Mouse (Mus musculus): ENCODE data around the gene Olfr1535. TPM values are rescaled to one million over a fixed set of nuclear protein-coding genes. Genes with fewer than 3 reads are reported as not detected.

The Olfr1535 gene
- total RNA-seq (2015) (not detected in 2 replicates), total RNA-seq (2017) (not detected in 2 replicates)

DNA sequence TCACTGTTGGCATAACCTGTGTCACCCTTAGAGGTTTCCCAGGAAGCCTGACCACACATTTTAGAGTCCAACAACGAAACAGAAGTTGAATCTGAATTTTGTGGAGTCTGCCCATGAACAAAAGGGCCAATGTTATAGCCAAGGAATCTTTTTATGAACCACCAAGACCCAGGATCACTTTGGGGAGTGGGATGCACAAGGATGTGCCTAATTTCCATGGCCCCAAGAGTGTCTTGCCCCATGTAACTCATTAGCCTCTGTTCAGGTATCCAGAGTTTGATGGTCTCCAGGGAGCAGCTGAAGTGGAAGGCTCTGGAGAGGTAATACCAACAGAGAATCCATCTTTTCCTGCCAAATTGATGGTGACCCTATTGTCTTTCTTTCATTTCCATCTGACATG is at the start of gene Olfr1535:
Olfr1535 (minus strand) TSS at position 101 of the 400 bp plus-strand sequence.
- no peak for ATAC-seq (replicated peaks; ENCODE audit: poor library complexity)

GRCm38 (mm10) chr13:21591618-21592017 is 31.9 kb upstream of the Olfr1535 start:
- no peak for ATAC-seq (replicated peaks; ENCODE audit: poor library complexity)

DNA sequence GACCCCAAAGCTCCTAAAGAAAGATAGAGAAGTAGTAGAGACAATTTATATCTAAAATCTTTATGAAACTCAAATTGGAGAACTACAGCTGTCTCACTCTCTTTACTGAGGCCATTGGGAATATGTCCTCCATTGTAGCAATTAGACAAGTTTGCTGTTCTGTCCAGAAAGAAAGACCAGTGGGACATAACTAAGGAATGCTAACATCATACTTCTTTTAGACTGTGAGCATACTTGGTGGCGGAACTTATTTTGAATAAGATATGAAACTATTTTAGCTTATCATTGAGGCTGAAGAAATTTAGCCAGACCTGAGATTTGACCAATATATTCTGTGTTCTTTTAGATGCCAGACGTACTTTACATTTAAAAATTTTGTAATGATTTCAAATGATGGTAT is 22.0 kb upstream of the Olfr1535 start, which contains the start of gene Olfr1364:
Olfr1364 (minus strand) TSS at position 101 of the 400 bp plus-strand sequence.
- no peak for ATAC-seq (replicated peaks; ENCODE audit: poor library complexity)

GRCm38 (mm10) chr13:21550416-21551110 is 9.1 kb downstream of the Olfr1535 start:
- ATAC-seq (replicated peaks; ENCODE audit: poor library complexity): no peak

DNA sequence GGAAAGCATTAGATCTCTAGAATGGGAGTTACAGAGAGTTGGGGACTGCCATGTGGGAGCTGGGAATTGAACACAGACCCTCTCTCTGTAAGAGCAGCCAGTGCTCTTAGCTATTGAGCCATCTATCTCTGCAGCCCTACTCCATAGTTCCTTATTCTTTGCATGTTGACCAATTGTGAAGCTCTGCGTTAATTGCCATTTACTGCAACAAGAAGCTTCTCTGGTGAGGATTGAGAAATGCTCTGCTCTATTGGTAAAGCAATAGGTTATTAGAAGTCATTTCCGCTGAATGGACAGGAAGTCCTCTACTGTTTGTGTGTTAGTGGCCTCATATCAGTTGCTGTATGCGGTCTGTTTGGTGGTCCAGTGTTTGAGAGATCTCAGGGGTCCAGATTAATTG is 10.2 kb downstream of the Olfr1535 start:
- ATAC-seq (replicated peaks; ENCODE audit: poor library complexity): peak; percentile 65

- no peak for ATAC-seq (replicated peaks; ENCODE audit: poor library complexity)
Measured at GRCm38 (mm10) chr13:21542708-21543107, 17.0 kb downstream of the Olfr1535 start, which contains the start of gene Olfr1366. Gene Olfr1366 (minus strand): TSS chr13:21542808.

DNA sequence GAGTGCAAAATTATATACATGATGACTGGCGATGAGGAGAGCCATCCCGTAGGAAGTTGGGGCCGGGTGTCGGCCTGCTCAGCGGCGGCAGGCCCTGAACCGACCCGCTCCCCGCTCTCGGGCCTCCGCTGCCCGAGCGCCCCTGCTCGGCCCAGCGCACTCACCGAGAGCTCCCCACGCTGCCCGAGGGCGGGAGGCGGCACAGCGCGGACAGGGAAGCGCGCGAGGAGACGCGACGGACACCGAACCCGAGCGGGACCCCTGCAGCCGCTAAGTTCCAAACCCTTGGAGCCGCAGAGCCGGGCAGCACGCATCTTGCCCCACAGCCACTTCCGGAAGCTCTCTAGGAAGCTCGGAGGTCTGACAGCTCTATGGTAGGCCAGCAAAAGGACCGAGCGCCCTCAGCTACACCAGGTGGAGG is 28.9 kb downstream of the Olfr1535 start, which contains the start of gene Zkscan8:
Zkscan8 (minus strand) TSS at position 340 of the 421 bp plus-strand sequence.
- ATAC-seq (replicated peaks; ENCODE audit: poor library complexity): peak; percentile 100

DNA sequence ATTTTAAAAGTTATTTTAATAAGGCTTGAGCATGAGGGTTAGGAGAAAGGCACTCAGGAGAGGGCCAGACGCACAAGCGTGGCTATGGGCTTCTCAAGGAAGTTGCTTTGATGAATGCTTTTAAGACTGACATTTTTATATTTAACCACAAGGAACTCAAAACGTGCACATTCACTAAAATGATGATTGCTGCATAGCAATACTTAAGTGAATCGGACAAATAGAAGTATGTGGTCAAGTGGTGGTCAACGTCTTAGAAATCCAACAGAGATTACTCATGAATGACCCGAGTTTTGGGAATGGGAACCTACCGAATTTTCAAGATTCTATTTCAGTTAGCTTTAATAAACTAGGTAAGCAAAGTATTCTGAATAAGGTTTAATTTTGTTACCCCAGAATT is 29.6 kb downstream of the Olfr1535 start:
- ATAC-seq (replicated peaks; ENCODE audit: poor library complexity): no peak

- ATAC-seq (replicated peaks; ENCODE audit: poor library complexity): peak; percentile 99
Measured at GRCm38 (mm10) chr13:21506221-21506649, 53.5 kb downstream of the Olfr1535 start.

Other genes starting within 250 kb of the Olfr1535 start
Only the 30 nearest of the 31 such genes appear.
- not detected in 2 replicates for gene Olfr1367, start 213.0 kb downstream of the Olfr1535 start, total RNA-seq (2015)
- not detected in 2 replicates for gene Olfr1367, start 213.0 kb downstream of the Olfr1535 start, total RNA-seq (2017)
- gene Zscan12, start 197.1 kb downstream of the Olfr1535 start, total RNA-seq (2015): 7.5 and 9.1 TPM in 2 replicates
- 15.5 and 17.5 TPM in 2 replicates for gene Zscan12, start 197.1 kb downstream of the Olfr1535 start, total RNA-seq (2017)
- 39.4 and 51.9 TPM in 2 replicates for gene Zkscan3, start 157.1 kb downstream of the Olfr1535 start, total RNA-seq (2015)
- gene Zkscan3, start 157.1 kb downstream of the Olfr1535 start, total RNA-seq (2017): 26.9 and 33.7 TPM in 2 replicates
- 1.1 and 1.6 TPM in 2 replicates for gene Pgbd1, start 118.8 kb downstream of the Olfr1535 start, total RNA-seq (2015)
- gene Pgbd1, start 118.8 kb downstream of the Olfr1535 start, total RNA-seq (2017): 0.58 and 0.98 TPM in 2 replicates
- 18.5 and 18.7 TPM in 2 replicates for gene Zscan26, start 106.2 kb downstream of the Olfr1535 start, total RNA-seq (2015)
- 17.1 and 20.6 TPM in 2 replicates for gene Zscan26, start 106.2 kb downstream of the Olfr1535 start, total RNA-seq (2017)
- 0.10 and 0.12 TPM in 2 replicates for gene Nkapl, start 91.4 kb downstream of the Olfr1535 start, total RNA-seq (2015)
- gene Nkapl, start 91.4 kb downstream of the Olfr1535 start, total RNA-seq (2017): 0.33 TPM in 1 of 2 replicates, not detected in the other
- 0.49 and 0.79 TPM in 2 replicates for gene Zkscan4, start 81.0 kb downstream of the Olfr1535 start, total RNA-seq (2015)
- gene Zkscan4, start 81.0 kb downstream of the Olfr1535 start, total RNA-seq (2017): 0.14 and 0.71 TPM in 2 replicates
- gene Gm10065, start 80.5 kb downstream of the Olfr1535 start, total RNA-seq (2015): not detected in 2 replicates
- not detected in 2 replicates for gene Gm10065, start 80.5 kb downstream of the Olfr1535 start, total RNA-seq (2017)
- gene AK157302, start 64.7 kb downstream of the Olfr1535 start, total RNA-seq (2015): 0.20 and 0.27 TPM in 2 replicates
- 0.12 and 0.14 TPM in 2 replicates for gene AK157302, start 64.7 kb downstream of the Olfr1535 start, total RNA-seq (2017)
- 7.1 and 8.8 TPM in 2 replicates for gene Gm11273, start 58.5 kb downstream of the Olfr1535 start, total RNA-seq (2015)
- 2.2 and 7.0 TPM in 2 replicates for gene Gm11273, start 58.5 kb downstream of the Olfr1535 start, total RNA-seq (2017)
- 8.4 and 13.7 TPM in 2 replicates for gene Zkscan8, start 28.8 kb downstream of the Olfr1535 start, total RNA-seq (2015)
- 7.7 and 9.8 TPM in 2 replicates for gene Zkscan8, start 28.8 kb downstream of the Olfr1535 start, total RNA-seq (2017)
- not detected in 2 replicates for gene Olfr1366, start 17.1 kb downstream of the Olfr1535 start, total RNA-seq (2015)
- not detected in 2 replicates for gene Olfr1366, start 17.1 kb downstream of the Olfr1535 start, total RNA-seq (2017)
- gene Olfr1364, start 21.9 kb upstream of the Olfr1535 start, total RNA-seq (2015): not detected in 2 replicates
- gene Olfr1364, start 21.9 kb upstream of the Olfr1535 start, total RNA-seq (2017): not detected in 2 replicates
- not detected in 2 replicates for gene Olfr1362, start 54.1 kb upstream of the Olfr1535 start, total RNA-seq (2015)
- gene Olfr1362, start 54.1 kb upstream of the Olfr1535 start, total RNA-seq (2017): not detected in 2 replicates
- gene Olfr11, start 82.6 kb upstream of the Olfr1535 start, total RNA-seq (2015): not detected in 2 replicates
- not detected in 2 replicates for gene Olfr11, start 82.6 kb upstream of the Olfr1535 start, total RNA-seq (2017)
- not detected in 2 replicates for gene Olfr1361, start 103.5 kb upstream of the Olfr1535 start, total RNA-seq (2015)
- gene Olfr1361, start 103.5 kb upstream of the Olfr1535 start, total RNA-seq (2017): not detected in 2 replicates
- gene Olfr1360, start 117.5 kb upstream of the Olfr1535 start, total RNA-seq (2015): not detected in 2 replicates
- gene Olfr1360, start 117.5 kb upstream of the Olfr1535 start, total RNA-seq (2017): not detected in 2 replicates
- not detected in 2 replicates for gene Olfr1359, start 138.2 kb upstream of the Olfr1535 start, total RNA-seq (2015)
- gene Olfr1359, start 138.2 kb upstream of the Olfr1535 start, total RNA-seq (2017): not detected in 2 replicates
- 264 and 265 TPM in 2 replicates for gene Hist1h2bl, start 156.2 kb upstream of the Olfr1535 start, total RNA-seq (2015)
- gene Hist1h2bl, start 156.2 kb upstream of the Olfr1535 start, total RNA-seq (2017): 396 and 423 TPM in 2 replicates
- 2.0 and 5.0 TPM in 2 replicates for gene Hist1h2ai, start 156.5 kb upstream of the Olfr1535 start, total RNA-seq (2015)
- 2,894 and 3,659 TPM in 2 replicates for gene Hist1h2ai, start 156.5 kb upstream of the Olfr1535 start, total RNA-seq (2017)
- gene Hist1h3h, start 157.8 kb upstream of the Olfr1535 start, total RNA-seq (2015): 35.1 and 67.8 TPM in 2 replicates
- gene Hist1h3h, start 157.8 kb upstream of the Olfr1535 start, total RNA-seq (2017): 208 and 295 TPM in 2 replicates
- 116 and 137 TPM in 2 replicates for gene Hist1h2bm, start 162.2 kb upstream of the Olfr1535 start, total RNA-seq (2015)
- gene Hist1h2bm, start 162.2 kb upstream of the Olfr1535 start, total RNA-seq (2017): 542 and 561 TPM in 2 replicates
- gene Hist1h4j, start 175.2 kb upstream of the Olfr1535 start, total RNA-seq (2015): 3.0 and 6.7 TPM in 2 replicates
- 303 and 332 TPM in 2 replicates for gene Hist1h4j, start 175.2 kb upstream of the Olfr1535 start, total RNA-seq (2017)
- 58.4 and 76.4 TPM in 2 replicates for gene Hist1h4k, start 190.6 kb upstream of the Olfr1535 start, total RNA-seq (2015)
- 2,633 and 2,646 TPM in 2 replicates for gene Hist1h4k, start 190.6 kb upstream of the Olfr1535 start, total RNA-seq (2017)
- gene Hist1h2ak, start 193.9 kb upstream of the Olfr1535 start, total RNA-seq (2015): 79.0 and 135 TPM in 2 replicates
- 1,123 and 1,182 TPM in 2 replicates for gene Hist1h2ak, start 193.9 kb upstream of the Olfr1535 start, total RNA-seq (2017)
- 350 and 353 TPM in 2 replicates for gene Hist1h2bn, start 194.2 kb upstream of the Olfr1535 start, total RNA-seq (2015)
- 1,312 and 1,339 TPM in 2 replicates for gene Hist1h2bn, start 194.2 kb upstream of the Olfr1535 start, total RNA-seq (2017)
- 614 and 670 TPM in 2 replicates for gene Hist1h1b, start 220.7 kb upstream of the Olfr1535 start, total RNA-seq (2015)
- gene Hist1h1b, start 220.7 kb upstream of the Olfr1535 start, total RNA-seq (2017): 1,549 and 1,625 TPM in 2 replicates
- gene Hist1h3i, start 223.5 kb upstream of the Olfr1535 start, total RNA-seq (2015): 244 and 246 TPM in 2 replicates
- gene Hist1h3i, start 223.5 kb upstream of the Olfr1535 start, total RNA-seq (2017): 294 and 383 TPM in 2 replicates
- 1.2 and 2.1 TPM in 2 replicates for gene Hist1h2an, start 227.3 kb upstream of the Olfr1535 start, total RNA-seq (2015)
- gene Hist1h2an, start 227.3 kb upstream of the Olfr1535 start, total RNA-seq (2017): 859 and 860 TPM in 2 replicates
- 10.4 and 19.9 TPM in 2 replicates for gene Hist1h2bp, start 227.6 kb upstream of the Olfr1535 start, total RNA-seq (2015)
- gene Hist1h2bp, start 227.6 kb upstream of the Olfr1535 start, total RNA-seq (2017): 37.0 and 43.7 TPM in 2 replicates